Mouse (Mus musculus) hindbrain, embryonic 11.5 days (tissue): ENCODE data around the gene Hsp90aa1. TPM values are rescaled to one million over a fixed set of nuclear protein-coding genes. Genes with fewer than 3 reads are reported as not detected.
"Not testable (repeated sequence)": the region's sequence is repeated elsewhere in the genome, so short reads cannot be mapped to it uniquely, and the experiment has no call there.

ENCODE experiments used
- ATAC-seq: fragments of 200-750 bp; cut with Nextera tagmentation; 2 replicates; pipeline ENCODE4 v1.8.0; 2017; ENCODE audit warnings: mild to moderate bottlenecking, moderate TSS enrichment, moderate library complexity; ENCODE audit not compliant: low FRiP score
- DNase-seq: peaks from one replicate; pipeline ENCODE4 v3.0.0-alpha.2; 2015; ENCODE audit warnings: low spot score
- H3K27ac ChIP-seq: fragments of 300-500 bp; sonication (generic); 2 replicates; pipeline ENCODE4 v1.5.1; 2014; ENCODE audit warnings: mild to moderate bottlenecking, low read depth, low read length
- H3K27me3 ChIP-seq: fragments of 300-500 bp; sonication (generic); 2 replicates; pipeline ENCODE4 v1.6.1; 2014; ENCODE audit warnings: mild to moderate bottlenecking, low read length, moderate library complexity, mixed read lengths; ENCODE audit not compliant: control insufficient read depth, insufficient read depth
- H3K36me3 ChIP-seq: fragments of 300-500 bp; sonication (generic); 2 replicates; pipeline ENCODE4 v1.6.1; 2014; ENCODE audit warnings: mild to moderate bottlenecking, low read length, moderate library complexity, mixed read lengths; ENCODE audit not compliant: control insufficient read depth, insufficient read depth
- H3K4me1 ChIP-seq: fragments of 300-500 bp; sonication (generic); replicated peaks from 2 replicates; pipeline ENCODE4 v1.6.1; 2014; ENCODE audit warnings: low read length, mixed read lengths; ENCODE audit not compliant: control insufficient read depth, insufficient read depth
- H3K4me2 ChIP-seq: fragments of 300-500 bp; sonication (generic); replicated peaks from 2 replicates; pipeline ENCODE4 v1.6.1; 2014; ENCODE audit warnings: mild to moderate bottlenecking, low read depth, low read length
- H3K4me3 ChIP-seq: fragments of 300-500 bp; sonication (generic); 2 replicates; pipeline ENCODE4 v1.5.1; 2014; ENCODE audit warnings: low read depth, low read length
- H3K9ac ChIP-seq: fragments of 300-500 bp; sonication (generic); 2 replicates; pipeline ENCODE4 v1.6.1; 2014; ENCODE audit warnings: low read depth, low read length
- H3K9me3 ChIP-seq: fragments of 300-500 bp; sonication (generic); 2 replicates; pipeline ENCODE4 v1.6.1; 2016; ENCODE audit warnings: low read length; ENCODE audit not compliant: control insufficient read depth
- WGBS: fragments of 180-500 bp; shearing (Covaris S2); extraction: QIAGEN DNeasy Blood & Tissue Kit; methylation state at CpG from one replicate; pipeline ENCODE4 v1.1.7; 2014; 5-methylcytosine and 5-hydroxymethylcytosine counted together
- polyA plus RNA-seq: library from polyadenylated mRNA; unstranded; fragments of >200 nt; fragmentation: Nextera tagmentation; extraction: Ambion mirVana; gene quantifications from 2 replicates; pipeline ENCODE4 v1.2.1, GENCODE M21; 2014

Hsp90aa1 gene
- polyA plus RNA-seq, 1 experiment from 2014 or later: 1,600 TPM

DNA sequence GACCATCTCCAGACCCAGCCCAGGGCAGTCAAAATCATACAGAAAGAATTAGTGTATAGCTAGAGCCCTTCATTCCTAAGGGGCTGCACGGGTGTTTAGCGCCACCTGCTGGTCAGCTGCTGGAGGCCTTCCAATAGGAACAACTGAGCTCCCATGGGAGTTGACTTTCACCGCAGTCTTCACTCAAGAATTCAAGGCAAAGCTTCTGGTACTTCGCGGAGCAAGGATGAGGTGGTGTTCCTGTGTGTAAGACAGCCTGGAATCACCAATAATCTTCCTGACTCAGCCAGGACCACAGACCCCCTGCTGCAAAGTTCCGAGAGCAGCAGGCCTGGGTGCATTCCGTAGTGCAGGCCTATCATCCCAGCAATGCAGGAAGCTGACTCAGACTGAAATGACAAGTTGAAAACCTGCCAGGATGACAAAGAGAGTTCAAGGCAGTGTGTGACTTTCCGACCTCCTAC is 512 bp upstream of the Hsp90aa1 start:
- 31% methylated on average over 8 of the region's 8 CpGs for WGBS
- H3K4me2 ChIP-seq: no peak overlapping the region
- DNase-seq: peak; percentile 93
- H3K4me3 ChIP-seq: no peak overlapping the region
- H3K4me1 ChIP-seq: no peaks in the 10 kb centered on the region
- H3K27me3 ChIP-seq: no peaks in the 10 kb centered on the region
- H3K9me3 ChIP-seq: no peaks in the 10 kb centered on the region
- ATAC-seq: peak; percentile 72
- H3K9ac ChIP-seq: no peak overlapping the region
- H3K36me3 ChIP-seq: no peaks in the 10 kb centered on the region
- H3K27ac ChIP-seq: no peak overlapping the region

DNA sequence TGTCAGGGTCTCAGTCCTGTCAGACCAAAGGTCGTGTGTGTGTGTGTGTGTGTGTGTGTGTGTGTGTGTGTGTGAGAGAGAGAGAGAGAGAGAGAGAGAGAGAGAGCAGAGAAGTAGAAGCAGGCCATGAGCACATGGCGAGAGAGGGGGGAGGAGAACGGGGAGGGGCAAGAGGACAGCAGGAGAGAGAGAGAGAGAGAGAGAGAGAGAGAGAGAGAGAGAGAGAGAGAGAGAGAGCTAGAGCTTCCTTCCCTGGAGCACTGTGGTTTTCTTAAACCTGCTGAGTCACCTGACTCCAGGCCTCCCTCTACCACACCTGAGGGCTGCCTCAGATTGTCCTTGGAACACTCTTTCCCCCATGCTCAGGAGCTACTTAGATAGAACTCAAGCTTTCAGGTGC is 1.2 kb downstream of the Hsp90aa1 start:
- WGBS: 44% methylated on average over 3 of the region's 3 CpGs
- not testable (repeated sequence) for H3K4me3 ChIP-seq, H3K36me3 ChIP-seq, DNase-seq, H3K9ac ChIP-seq, H3K9me3 ChIP-seq, ATAC-seq, H3K4me2 ChIP-seq, H3K27ac ChIP-seq, H3K27me3 ChIP-seq, H3K4me1 ChIP-seq

DNA sequence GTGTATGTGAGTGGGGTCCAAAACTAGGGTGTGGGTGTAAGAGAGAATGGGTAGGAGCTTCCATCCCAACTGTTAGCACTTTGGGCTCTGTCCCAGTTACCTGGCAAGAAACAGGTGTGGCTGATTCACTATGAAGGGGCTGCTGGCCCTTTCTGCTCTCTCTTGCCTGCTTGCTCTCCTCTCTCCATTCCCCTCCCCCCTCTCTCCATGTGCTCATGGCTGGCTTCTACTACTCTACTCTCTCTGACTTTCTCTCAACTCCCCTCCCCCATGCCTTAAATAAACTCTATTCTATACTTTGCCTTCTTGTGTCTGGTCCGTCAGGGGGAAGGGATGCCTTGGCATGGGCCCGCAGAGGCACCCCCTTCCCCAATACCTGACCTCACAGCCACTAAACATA is 1.8 kb downstream of the Hsp90aa1 start:
- Histone ChIP-seq H3K36me3 (no peaks in the 10 kb centered on the region), H3K4me3 (no peak overlapping the region), H3K9ac (no peak overlapping the region), H3K27me3 (no peaks in the 10 kb centered on the region), H3K4me2 (no peak overlapping the region), H3K27ac (no peak overlapping the region), H3K4me1 (no peaks in the 10 kb centered on the region), H3K9me3 (no peaks in the 10 kb centered on the region)
- no peak for DNase-seq
- 68% methylated on average over 2 of the region's 2 CpGs for WGBS
- ATAC-seq: no peak

DNA sequence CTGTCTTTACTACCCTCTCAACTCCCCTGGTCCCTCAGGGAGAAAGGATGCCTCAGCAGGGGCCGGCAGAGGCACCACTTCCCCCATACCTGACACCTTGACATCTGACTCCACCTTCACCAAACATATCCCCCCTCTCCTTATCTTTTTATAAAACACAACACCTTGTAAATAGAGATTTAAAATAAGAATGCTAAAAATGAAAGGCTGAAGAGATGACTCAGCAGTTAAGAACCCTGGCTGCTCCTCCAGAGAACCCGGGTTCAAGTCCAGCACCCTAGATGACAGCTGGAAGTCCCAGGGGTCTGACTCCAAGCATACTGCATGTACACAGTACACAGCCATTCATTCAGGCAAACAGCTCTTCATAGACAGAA is 3.4 kb downstream of the Hsp90aa1 start:
- ATAC-seq: no peak
- no peak for DNase-seq
- no peaks in the 10 kb centered on the region for H3K36me3 ChIP-seq
- H3K9me3 ChIP-seq: no peaks in the 10 kb centered on the region
- peaks cover 3% of the 10 kb centered on the region; the same call in 1 of the 2 replicates for H3K4me1 ChIP-seq
- H3K27ac ChIP-seq: no peak overlapping the region
- H3K4me3 ChIP-seq: no peak overlapping the region
- no peak overlapping the region for H3K4me2 ChIP-seq
- 53% methylated on average over 2 of the region's 2 CpGs for WGBS
- H3K27me3 ChIP-seq: no peaks in the 10 kb centered on the region
- no peak overlapping the region for H3K9ac ChIP-seq

DNA sequence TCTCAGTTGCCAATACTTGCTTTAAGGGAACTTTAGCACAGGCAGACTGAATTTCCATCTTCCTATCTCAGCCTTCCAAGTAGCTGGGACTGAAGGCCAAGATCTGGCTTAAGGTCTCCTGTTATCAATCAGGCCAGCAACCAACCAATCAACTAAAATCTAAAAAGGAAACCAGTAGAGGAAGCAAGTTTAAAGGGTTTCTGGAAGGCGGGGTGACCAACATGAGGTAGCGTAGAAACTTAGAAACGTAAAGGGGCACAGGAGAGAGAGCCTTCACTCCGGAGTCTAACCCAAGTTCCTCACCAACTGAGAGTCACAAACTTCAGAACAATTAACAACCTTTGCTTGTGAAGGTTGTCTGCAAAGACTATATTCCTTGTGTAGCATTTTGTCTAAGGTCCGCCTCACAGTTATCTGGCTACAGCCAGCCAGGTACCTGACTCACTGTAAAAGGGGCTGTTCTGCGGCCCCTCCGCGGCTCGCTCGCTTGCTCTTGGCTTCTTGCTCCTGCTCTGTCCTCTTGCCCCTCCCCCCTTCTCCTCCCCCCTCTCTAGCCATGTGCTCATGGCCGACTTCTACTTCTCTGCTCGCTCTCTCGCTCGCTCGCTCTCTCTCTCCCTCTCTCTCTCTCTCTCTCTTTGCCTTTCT is 3.9 kb downstream of the Hsp90aa1 start:
- ATAC-seq (no peak), DNase-seq (no peak)
- Histone ChIP-seq H3K4me3 (no peak overlapping the region), H3K4me2 (no peak overlapping the region), H3K27ac (no peak overlapping the region), H3K9ac (no peak overlapping the region), H3K4me1 (peaks cover 3% of the 10 kb centered on the region; the same call in 1 of the 2 replicates), H3K36me3 (no peaks in the 10 kb centered on the region), H3K9me3 (no peaks in the 10 kb centered on the region), H3K27me3 (no peaks in the 10 kb centered on the region)
- 46% methylated on average over 15 of the region's 15 CpGs for WGBS

DNA sequence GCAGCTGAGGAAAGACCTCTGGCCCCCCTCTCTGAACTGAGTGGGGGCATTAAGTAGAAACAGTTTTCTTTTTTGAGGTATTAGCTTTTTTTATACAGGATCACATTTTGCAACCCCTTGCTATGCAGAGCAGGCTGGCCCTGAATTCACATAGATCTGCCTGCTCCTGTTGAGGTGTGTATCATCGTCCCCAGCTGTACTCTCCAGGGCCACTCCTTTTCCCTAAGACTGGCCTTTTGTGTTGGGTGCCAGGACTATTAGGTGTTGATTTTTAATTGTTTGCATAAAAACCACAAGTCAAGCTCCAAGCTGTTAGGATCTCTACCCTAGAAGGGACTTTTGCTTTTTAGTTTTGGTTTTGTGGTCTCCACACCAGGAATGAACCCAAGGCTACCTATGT is 4.4 kb downstream of the Hsp90aa1 start:
- no peaks in the 10 kb centered on the region for H3K9me3 ChIP-seq
- no peak overlapping the region for H3K9ac ChIP-seq
- H3K4me3 ChIP-seq: no peak overlapping the region
- no peaks in the 10 kb centered on the region for H3K27me3 ChIP-seq
- no peak for DNase-seq
- H3K4me2 ChIP-seq: no peak overlapping the region
- peaks cover 3% of the 10 kb centered on the region; the same call in 1 of the 2 replicates for H3K4me1 ChIP-seq
- H3K27ac ChIP-seq: no peak overlapping the region
- no peak for ATAC-seq
- WGBS: 77% methylated on average over 1 of the region's 1 CpGs
- no peaks in the 10 kb centered on the region for H3K36me3 ChIP-seq

DNA sequence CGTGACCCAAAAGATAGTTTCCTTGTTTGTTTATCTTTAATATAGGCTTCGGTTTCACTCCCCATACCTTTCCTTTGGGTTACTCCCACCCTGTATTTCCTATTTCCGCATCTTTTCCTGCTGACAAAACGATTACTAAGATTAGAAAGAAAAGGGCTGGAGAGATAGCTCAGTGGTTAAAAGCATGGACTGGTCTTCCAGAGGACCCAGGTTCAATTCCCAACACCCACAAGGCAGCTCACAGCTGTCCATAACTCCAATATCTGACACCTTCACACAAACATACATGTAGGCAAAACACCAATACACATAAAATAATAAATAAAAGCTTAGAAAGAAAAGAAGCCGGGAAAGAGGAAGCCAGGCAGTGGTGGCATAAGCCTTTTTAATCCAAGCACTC is 5.1 kb downstream of the Hsp90aa1 start:
- Histone ChIP-seq H3K27me3 (no peaks in the 10 kb centered on the region), H3K4me2 (no peak overlapping the region), H3K9ac (no peak overlapping the region), H3K27ac (no peak overlapping the region), H3K36me3 (no peaks in the 10 kb centered on the region), H3K4me1 (peaks cover 3% of the 10 kb centered on the region; the same call in 1 of the 2 replicates), H3K9me3 (no peaks in the 10 kb centered on the region), H3K4me3 (no peak overlapping the region)
- ATAC-seq: no peak
- WGBS: 75% methylated on average over 5 of the region's 5 CpGs
- DNase-seq: no peak

DNA sequence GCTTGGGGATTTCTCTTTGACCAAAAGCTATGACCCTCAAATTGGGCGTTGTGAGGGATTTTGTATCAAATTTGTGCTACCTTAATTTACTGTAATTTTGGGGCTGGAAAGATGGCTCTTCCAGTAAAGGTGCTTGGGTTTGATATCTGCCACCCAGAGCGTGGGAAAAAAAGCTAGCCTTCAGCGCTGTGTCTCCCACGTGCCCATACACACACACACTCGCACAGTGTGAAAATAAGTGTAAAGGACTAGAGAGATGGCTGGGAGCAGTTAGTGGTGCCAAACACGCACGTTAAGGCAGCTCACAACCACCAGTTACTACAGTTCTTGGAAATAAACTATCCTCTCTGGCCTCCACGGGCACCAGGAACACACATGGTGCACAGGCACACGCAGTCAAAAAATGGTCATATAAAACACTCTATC is 5.5 kb downstream of the Hsp90aa1 start:
- 58% methylated on average over 9 of the region's 9 CpGs for WGBS
- ATAC-seq (no peak), DNase-seq (no peak)
- Histone ChIP-seq H3K9ac (peak overlapping the region; percentile 96), H3K4me2 (peak overlapping the region; percentile 71), H3K27ac (peak overlapping the region; percentile 76; the same call in 1 of the 2 replicates), H3K36me3 (no peaks in the 10 kb centered on the region), H3K9me3 (no peaks in the 10 kb centered on the region), H3K4me1 (peaks cover 3% of the 10 kb centered on the region; the same call in 1 of the 2 replicates), H3K4me3 (peak overlapping the region; percentile 98), H3K27me3 (no peaks in the 10 kb centered on the region)
